Mouse (Mus musculus): ENCODE data around the gene Slc3a2. TPM values are rescaled to one million over a fixed set of nuclear protein-coding genes. Genes with fewer than 3 reads are reported as not detected.

The Slc3a2 gene
- total and polyA plus RNA-seq, 2 experiments from 2014 or later: 116 to 247 TPM

DNA sequence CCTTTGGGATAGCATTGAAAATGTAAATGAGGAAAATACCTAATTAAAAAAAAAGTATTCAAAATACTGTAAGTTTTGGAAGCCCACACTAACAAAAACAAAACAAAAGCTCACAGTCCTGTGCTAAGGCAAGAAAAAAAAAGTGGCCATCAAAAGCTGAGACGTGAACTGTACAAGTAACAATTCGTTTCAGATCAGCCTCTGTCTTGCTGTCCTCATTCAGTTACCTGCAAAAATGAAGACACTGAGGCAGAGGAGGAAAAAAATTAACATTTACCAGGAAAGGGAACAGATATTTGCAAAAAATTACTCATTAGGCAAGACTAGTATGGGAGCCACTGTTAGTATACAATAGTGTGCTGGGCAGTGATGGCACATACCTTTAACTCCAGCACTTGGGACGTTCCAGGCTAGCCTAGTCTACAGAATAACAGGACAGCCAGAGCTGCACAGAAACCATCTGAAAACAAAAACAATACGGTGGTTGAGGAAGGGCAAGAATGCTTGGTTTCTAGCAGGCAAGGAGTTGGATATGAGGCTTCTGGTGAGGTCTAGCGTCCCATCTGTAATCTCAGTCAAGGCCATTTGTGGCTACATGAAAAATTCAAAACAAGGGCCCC lies 4.4 kb upstream of the Slc3a2 start:
- ATAC-seq: no peak
- H3K9ac ChIP-seq: no peak overlapping the region

DNA sequence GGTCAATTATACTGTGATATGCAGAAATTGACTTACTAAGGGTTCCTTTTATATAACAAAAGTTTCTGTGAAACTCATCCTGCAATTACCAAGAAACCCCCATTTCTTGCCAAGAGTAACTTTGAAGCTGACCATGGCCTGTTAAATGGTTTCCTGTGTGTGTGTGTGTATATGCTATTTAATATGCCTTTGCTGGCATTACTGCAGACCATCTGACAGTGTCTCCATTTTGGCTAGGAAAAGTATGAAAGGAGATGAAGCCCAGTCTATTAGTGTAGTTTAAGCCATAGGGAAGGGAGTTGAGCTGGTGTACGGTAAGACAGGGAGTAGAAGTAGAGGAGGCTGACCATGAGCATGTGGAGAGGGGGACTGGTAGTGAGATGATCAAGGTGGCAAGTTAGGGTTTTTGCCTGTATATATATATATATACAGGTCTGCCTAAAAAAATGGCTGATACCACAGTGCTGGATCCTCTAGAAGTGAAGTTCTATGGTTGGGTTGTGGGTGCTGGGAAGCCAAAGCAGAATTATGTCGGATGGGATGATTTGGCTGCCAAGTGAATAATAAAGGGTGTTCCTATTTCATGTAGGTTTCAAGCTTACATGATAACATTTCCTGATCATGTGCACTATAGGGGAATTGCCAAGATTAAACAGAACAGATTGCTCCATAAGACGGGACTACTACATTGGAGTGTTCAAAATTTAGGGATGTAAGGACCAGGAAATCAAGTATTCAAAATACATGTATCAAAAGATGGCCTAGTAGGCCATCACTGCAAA lies 3.6 kb upstream of the Slc3a2 start:
- Histone ChIP-seq H3K9ac (no peak overlapping the region), H3K27me3 (ENCODE audit: insufficient read depth, low read length) (no peaks in the 10 kb centered on the region), H3K4me1 (ENCODE audit: insufficient read depth) (peaks cover 9% of the 10 kb centered on the region), H3K27ac (ENCODE audit: low read depth, low read length) (no peak overlapping the region), H3K36me3 (ENCODE audit: insufficient read depth) (peaks cover 23% of the 10 kb centered on the region), H3K4me2 (ENCODE audit: low read depth) (no peak overlapping the region), H3K9me3 (ENCODE audit: low read length) (no peaks in the 10 kb centered on the region), H3K4me3 (ENCODE audit: low read depth, low read length) (no peak overlapping the region)
- ATAC-seq (no peak), DNase-seq (no peak)
- TF ChIP-seq CTCF (IDR thresholded peaks at IDR 0.05; ENCODE audit: low read depth): no peak
- 12% methylated on average over 3 of the region's 3 CpGs for WGBS

More for the DNA sequence above, 4.4 kb upstream of the Slc3a2 start:
- Histone ChIP-seq H3K4me2 (ENCODE audit: low read depth) (no peak overlapping the region), H3K4me1 (ENCODE audit: insufficient read depth) (peaks cover 9% of the 10 kb centered on the region), H3K36me3 (ENCODE audit: insufficient read depth) (peaks cover 23% of the 10 kb centered on the region), H3K27me3 (ENCODE audit: insufficient read depth, low read length) (no peaks in the 10 kb centered on the region), H3K9me3 (ENCODE audit: low read length) (no peaks in the 10 kb centered on the region), H3K4me3 (ENCODE audit: low read depth, low read length) (no peak overlapping the region), H3K27ac (ENCODE audit: low read depth, low read length) (no peak overlapping the region)
- WGBS: 22% methylated on average over 5 of the region's 5 CpGs
- DNase-seq: no peak
- TF ChIP-seq CTCF (IDR thresholded peaks at IDR 0.05; ENCODE audit: low read depth): no peak

DNA sequence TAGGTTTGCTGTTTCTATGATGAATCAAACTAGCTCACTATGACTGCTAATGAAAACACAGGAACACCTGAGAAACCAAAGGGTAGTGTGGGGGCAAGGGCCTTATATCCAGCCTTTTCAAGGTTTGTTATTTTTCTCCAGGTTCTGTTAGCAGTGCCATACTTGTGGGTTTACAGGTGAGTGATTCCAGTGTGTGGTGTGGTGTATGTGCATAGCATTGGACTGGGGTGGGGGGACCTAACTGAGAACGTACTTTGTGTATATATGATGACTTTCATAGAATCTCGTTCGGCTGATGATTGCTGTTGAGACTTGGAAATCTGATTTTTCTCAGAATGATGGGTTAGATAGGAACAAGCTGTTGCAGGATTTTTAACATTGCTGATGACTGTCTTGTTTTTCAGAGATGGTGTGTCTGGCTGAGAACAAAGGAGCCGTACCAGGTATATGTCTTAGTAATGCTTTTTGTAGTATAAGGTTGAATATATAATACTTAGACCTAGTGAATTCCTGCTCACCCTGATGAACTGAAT lies 2.0 kb upstream of the Slc3a2 start:
- Histone ChIP-seq H3K4me3 (ENCODE audit: low read depth, low read length) (peak overlapping the region; percentile 85; the same call in 1 of the 2 replicates), H3K27ac (ENCODE audit: low read depth, low read length) (no peak overlapping the region), H3K4me2 (ENCODE audit: low read depth) (peak overlapping the region; percentile 57), H3K9me3 (ENCODE audit: low read length) (no peaks in the 10 kb centered on the region), H3K9ac (no peak overlapping the region), H3K36me3 (ENCODE audit: insufficient read depth) (peaks cover 23% of the 10 kb centered on the region), H3K4me1 (ENCODE audit: insufficient read depth) (peaks cover 12% of the 10 kb centered on the region), H3K27me3 (ENCODE audit: insufficient read depth, low read length) (no peaks in the 10 kb centered on the region)
- no peak for TF ChIP-seq CTCF (IDR thresholded peaks at IDR 0.05; ENCODE audit: low read depth)
- 54% methylated on average over 4 of the region's 4 CpGs for WGBS
- ATAC-seq (no peak), DNase-seq (no peak)

DNA sequence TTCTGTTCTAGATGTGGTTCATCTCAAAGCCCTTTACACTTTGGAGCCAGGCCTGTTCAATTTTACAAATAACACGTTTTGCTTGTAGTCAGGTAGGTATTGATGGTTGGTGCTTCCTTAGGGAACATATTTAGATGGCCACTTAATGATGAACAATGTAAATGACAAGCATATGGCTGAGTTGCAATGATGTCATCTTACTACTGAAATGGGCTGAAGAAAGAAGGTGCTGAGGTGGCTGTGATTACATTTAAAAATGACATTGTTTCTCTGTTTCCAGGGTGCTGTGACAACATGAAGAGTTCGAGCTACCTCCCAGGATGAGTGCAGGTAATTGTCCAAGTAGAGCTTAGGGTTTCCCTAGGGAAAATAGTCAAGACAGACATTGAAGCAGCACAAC lies 1.2 kb upstream of the Slc3a2 start:
- H3K9ac ChIP-seq: peak overlapping the region; percentile 84; the same call in 1 of the 2 replicates
- peak overlapping the region; percentile 57 for H3K4me2 ChIP-seq (ENCODE audit: low read depth)
- ATAC-seq (no peak), DNase-seq (no peak)
- H3K27ac ChIP-seq (ENCODE audit: low read depth, low read length): no peak overlapping the region
- H3K27me3 ChIP-seq (ENCODE audit: insufficient read depth, low read length): no peaks in the 10 kb centered on the region
- 3% methylated on average over 2 of the region's 2 CpGs for WGBS
- H3K9me3 ChIP-seq (ENCODE audit: low read length): no peaks in the 10 kb centered on the region
- peaks cover 23% of the 10 kb centered on the region for H3K36me3 ChIP-seq (ENCODE audit: insufficient read depth)
- peaks cover 12% of the 10 kb centered on the region for H3K4me1 ChIP-seq (ENCODE audit: insufficient read depth)
- no peak for TF ChIP-seq CTCF (IDR thresholded peaks at IDR 0.05; ENCODE audit: low read depth)
- H3K4me3 ChIP-seq (ENCODE audit: low read depth, low read length): peak overlapping the region; percentile 85

GRCm38 (mm10) chr19:8723574-8724346 lies 591 bp upstream of the Slc3a2 start:
- under 1% methylated on average over 20 of the region's 20 CpGs for WGBS
- no peak for ATAC-seq
- no peak for TF ChIP-seq CTCF (IDR thresholded peaks at IDR 0.05; ENCODE audit: low read depth)
- H3K27ac ChIP-seq (ENCODE audit: low read depth, low read length): peak overlapping the region; percentile 77
- no peaks in the 10 kb centered on the region for H3K9me3 ChIP-seq (ENCODE audit: low read length)
- H3K4me3 ChIP-seq (ENCODE audit: low read depth, low read length): peak overlapping the region; percentile 85
- peaks cover 12% of the 10 kb centered on the region for H3K4me1 ChIP-seq (ENCODE audit: insufficient read depth)
- DNase-seq: peak; percentile 53
- no peaks in the 10 kb centered on the region for H3K27me3 ChIP-seq (ENCODE audit: insufficient read depth, low read length)
- H3K9ac ChIP-seq: peak overlapping the region; percentile 84
- H3K4me2 ChIP-seq (ENCODE audit: low read depth): peak overlapping the region; percentile 57
- peaks cover 23% of the 10 kb centered on the region for H3K36me3 ChIP-seq (ENCODE audit: insufficient read depth)

DNA sequence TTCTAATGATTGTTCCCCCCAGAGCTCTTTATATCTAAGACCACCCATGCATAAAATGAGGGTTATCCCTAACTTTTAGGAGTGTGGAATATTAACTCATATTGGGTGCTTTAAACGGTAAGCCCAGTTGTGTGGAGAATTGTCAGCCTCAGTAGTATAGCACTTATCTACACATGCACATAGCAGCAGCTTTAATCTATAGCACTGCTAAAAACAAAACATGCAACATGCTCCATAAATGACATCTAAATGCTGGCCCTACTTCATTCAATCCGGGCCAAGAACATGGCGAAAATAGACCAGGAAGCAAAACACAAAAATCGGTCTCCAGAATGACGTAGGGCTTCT lies 636 bp downstream of the Slc3a2 start:
- Histone ChIP-seq H3K9ac (peak overlapping the region; percentile 84), H3K9me3 (ENCODE audit: low read length) (no peaks in the 10 kb centered on the region), H3K27me3 (ENCODE audit: insufficient read depth, low read length) (no peaks in the 10 kb centered on the region), H3K4me2 (ENCODE audit: low read depth) (peak overlapping the region; percentile 55), H3K27ac (ENCODE audit: low read depth, low read length) (peak overlapping the region; percentile 99), H3K4me3 (ENCODE audit: low read depth, low read length) (peak overlapping the region; percentile 85), H3K36me3 (ENCODE audit: insufficient read depth) (peaks cover 23% of the 10 kb centered on the region), H3K4me1 (ENCODE audit: insufficient read depth) (peaks cover 12% of the 10 kb centered on the region)
- TF ChIP-seq CTCF (IDR thresholded peaks at IDR 0.05; ENCODE audit: low read depth): no peak
- no peak for ATAC-seq
- no peak for DNase-seq
- WGBS: 2% methylated on average over 5 of the region's 5 CpGs

Measured in forebrain, postnatal 0 days (tissue).